Mouse (Mus musculus) neural tube, embryonic 14.5 days (tissue): ENCODE measurements around the gene Mxra8. TPM values are rescaled to one million over a fixed set of nuclear protein-coding genes. Genes with fewer than 3 reads are reported as not detected.

ENCODE experiments used
- ATAC-seq: fragments of 200-750 bp; cut with Nextera tagmentation; 2 replicates; pipeline ENCODE4 v1.8.0; 2017; ENCODE audit warnings: low read depth, mild to moderate bottlenecking, moderate TSS enrichment, moderate library complexity
- H3K27ac ChIP-seq: fragments of 300-500 bp; sonication (generic); 2 replicates; pipeline ENCODE4 v1.5.1; 2014; ENCODE audit warnings: low read depth, mild to moderate bottlenecking, control low read depth, low read length, moderate library complexity, mixed read lengths
- H3K27me3 ChIP-seq: fragments of 300-500 bp; sonication (generic); 2 replicates; pipeline ENCODE4 v1.6.1; 2014; ENCODE audit warnings: low read length; ENCODE audit not compliant: control insufficient read depth, insufficient read depth
- H3K36me3 ChIP-seq: fragments of 300-500 bp; sonication (generic); 2 replicates; pipeline ENCODE4 v1.6.1; 2014; ENCODE audit warnings: low read length, mixed read lengths; ENCODE audit not compliant: control insufficient read depth, insufficient read depth
- H3K4me1 ChIP-seq: fragments of 300-500 bp; sonication (generic); 2 replicates; pipeline ENCODE4 v1.6.1; 2014; ENCODE audit warnings: low read length; ENCODE audit not compliant: control insufficient read depth, insufficient read depth
- H3K4me2 ChIP-seq: fragments of 300-500 bp; sonication (generic); 2 replicates; pipeline ENCODE4 v1.6.1; 2014; ENCODE audit warnings: mild to moderate bottlenecking, low read depth, low read length, control low read depth
- H3K4me3 ChIP-seq: fragments of 300-500 bp; sonication (generic); 2 replicates; pipeline ENCODE4 v1.5.1; 2014; ENCODE audit warnings: low read depth, low read length, control low read depth, mixed read lengths
- H3K9ac ChIP-seq: fragments of 300-500 bp; sonication (generic); replicated peaks from 2 replicates; pipeline ENCODE4 v1.6.1; 2014; ENCODE audit warnings: low read depth, mild to moderate bottlenecking, control low read depth, low read length, mixed read lengths
- H3K9me3 ChIP-seq: fragments of 300-500 bp; sonication (generic); 2 replicates; pipeline ENCODE4 v1.6.1; 2016; ENCODE audit warnings: low read length; ENCODE audit not compliant: control insufficient read depth
- WGBS: fragments of 180-500 bp; shearing (Covaris S2); extraction: QIAGEN DNeasy Blood & Tissue Kit; methylation state at CpG from one replicate; pipeline ENCODE4 v1.1.7; 2014; 5-methylcytosine and 5-hydroxymethylcytosine counted together
- polyA plus RNA-seq: library from polyadenylated mRNA; unstranded; fragments of >200 nt; fragmentation: Nextera tagmentation; extraction: Ambion mirVana; gene quantifications from 2 replicates; pipeline ENCODE4 v1.2.1, GENCODE M21; 2014

Gene Mxra8
- polyA plus RNA-seq, 1 experiment from 2014 or later, result 9.6 TPM

GRCm38 (mm10) chr4:155841651-155842270, 2.3 kb downstream of the Mxra8 start:
- Histone ChIP-seq H3K27ac (no peak overlapping the region), H3K4me2 (peak overlapping the region; percentile 53; the same call in 1 of the 2 replicates), H3K4me1 (peaks cover 9% of the 10 kb centered on the region), H3K36me3 (peaks cover 4% of the 10 kb centered on the region; the same call in 1 of the 2 replicates), H3K9me3 (no peaks in the 10 kb centered on the region), H3K9ac (no peak overlapping the region), H3K4me3 (peak overlapping the region; percentile 26; the same call in 1 of the 2 replicates), H3K27me3 (peaks cover 4% of the 10 kb centered on the region; the same call in 1 of the 2 replicates)
- 30% methylated on average over 38 of the region's 38 CpGs for WGBS
- ATAC-seq, result no peak

GRCm38 (mm10) chr4:155843231-155843630, 3.8 kb downstream of the Mxra8 start:
- H3K9me3 ChIP-seq, result no peaks in the 10 kb centered on the region
- H3K4me3 ChIP-seq, result no peak overlapping the region
- H3K9ac ChIP-seq, result no peak overlapping the region
- H3K36me3 ChIP-seq, result peaks cover 4% of the 10 kb centered on the region; the same call in 1 of the 2 replicates
- no peak for ATAC-seq
- H3K4me2 ChIP-seq, result no peak overlapping the region
- no peak overlapping the region for H3K27ac ChIP-seq
- peaks cover 4% of the 10 kb centered on the region; the same call in 1 of the 2 replicates for H3K27me3 ChIP-seq
- H3K4me1 ChIP-seq, result peaks cover 16% of the 10 kb centered on the region
- WGBS, result 90% methylated on average over 5 of the region's 5 CpGs

GRCm38 (mm10) chr4:155846871-155847578, 7.5 kb downstream of the Mxra8 start, which contains the start of gene Dvl1:
Gene Dvl1 (plus strand): TSS chr4:155847402.
- H3K9ac ChIP-seq, result peak within 1 kb of the TSS; percentile 88
- WGBS, result 6% methylated on average over 47 of the region's 65 CpGs
- peak within 1 kb of the TSS; percentile 81 for H3K27ac ChIP-seq
- H3K9me3 ChIP-seq, result no peaks in the 10 kb centered on the region
- H3K27me3 ChIP-seq, result no peaks in the 10 kb centered on the region
- peak within 1 kb of the TSS; percentile 88 for H3K4me3 ChIP-seq
- peak; percentile 89 for ATAC-seq
- peaks cover 4% of the 10 kb centered on the region; the same call in 1 of the 2 replicates for H3K36me3 ChIP-seq
- H3K4me2 ChIP-seq, result peak within 1 kb of the TSS; percentile 89
- H3K4me1 ChIP-seq, result peaks cover 32% of the 10 kb centered on the region

GRCm38 (mm10) chr4:155847591-155848352, 8.3 kb downstream of the Mxra8 start:
- Histone ChIP-seq H3K9ac (peak overlapping the region; percentile 88), H3K36me3 (peaks cover under 1% of the 10 kb centered on the region; the same call in 1 of the 2 replicates), H3K4me3 (peak overlapping the region; percentile 88), H3K4me2 (peak overlapping the region; percentile 89), H3K27me3 (no peaks in the 10 kb centered on the region), H3K4me1 (peaks cover 32% of the 10 kb centered on the region), H3K27ac (peak overlapping the region; percentile 81), H3K9me3 (no peaks in the 10 kb centered on the region)
- WGBS, result 2% methylated on average over 54 of the region's 69 CpGs
- ATAC-seq, result peak; percentile 55

GRCm38 (mm10) chr4:155848434-155849095, 9.1 kb downstream of the Mxra8 start:
- peak overlapping the region; percentile 88 for H3K9ac ChIP-seq
- H3K36me3 ChIP-seq, result no peaks in the 10 kb centered on the region
- H3K4me1 ChIP-seq, result peaks cover 32% of the 10 kb centered on the region
- no peak overlapping the region for H3K27ac ChIP-seq
- WGBS, result 67% methylated on average over 7 of the region's 7 CpGs
- no peaks in the 10 kb centered on the region for H3K9me3 ChIP-seq
- ATAC-seq, result no peak
- peak overlapping the region; percentile 88 for H3K4me3 ChIP-seq
- H3K27me3 ChIP-seq, result no peaks in the 10 kb centered on the region
- H3K4me2 ChIP-seq, result peak overlapping the region; percentile 89

- H3K4me3 ChIP-seq, result no peak overlapping the region
- peaks cover 32% of the 10 kb centered on the region for H3K4me1 ChIP-seq
- ATAC-seq, result no peak
- no peak overlapping the region for H3K27ac ChIP-seq
- peaks cover under 1% of the 10 kb centered on the region; the same call in 1 of the 2 replicates for H3K36me3 ChIP-seq
- H3K9me3 ChIP-seq, result no peaks in the 10 kb centered on the region
- peak overlapping the region; percentile 89 for H3K4me2 ChIP-seq
- WGBS, result 94% methylated on average over 2 of the region's 2 CpGs
- no peak overlapping the region for H3K9ac ChIP-seq
- no peaks in the 10 kb centered on the region for H3K27me3 ChIP-seq
Measured at GRCm38 (mm10) chr4:155849391-155849790, 9.9 kb downstream of the Mxra8 start.

GRCm38 (mm10) chr4:155849792-155850451, 10.4 kb downstream of the Mxra8 start:
- ATAC-seq, result no peak
- Histone ChIP-seq H3K27ac (no peak overlapping the region), H3K4me3 (no peak overlapping the region), H3K4me1 (peaks cover 32% of the 10 kb centered on the region), H3K27me3 (no peaks in the 10 kb centered on the region), H3K36me3 (peaks cover 6% of the 10 kb centered on the region), H3K9me3 (no peaks in the 10 kb centered on the region), H3K4me2 (no peak overlapping the region), H3K9ac (no peak overlapping the region)
- WGBS, result 90% methylated on average over 3 of the region's 3 CpGs

GRCm38 (mm10) chr4:155851368-155851767, 11.9 kb downstream of the Mxra8 start:
- 91% methylated on average over 3 of the region's 3 CpGs for WGBS
- ATAC-seq, result no peak
- Histone ChIP-seq H3K27ac (no peak overlapping the region), H3K36me3 (peaks cover 19% of the 10 kb centered on the region), H3K27me3 (no peaks in the 10 kb centered on the region), H3K9me3 (no peaks in the 10 kb centered on the region), H3K4me2 (no peak overlapping the region), H3K4me3 (no peak overlapping the region), H3K4me1 (peaks cover 31% of the 10 kb centered on the region), H3K9ac (no peak overlapping the region)
